Comparison of ENCODE assay signal across 8 mouse cellular contexts in genomic region chr15:97246911-97247790, GRCm38 (mm10). TPM values are rescaled to one million over a fixed set of nuclear protein-coding genes. Genes with fewer than 3 reads are reported as not detected.
DNase-seq lines count a peak whose midpoint lies in the region; ATAC-seq and TF ChIP-seq lines count a peak whose summit lies in the region.

Gene Pced1b (plus strand): TSS chr15:97247107.
Gene Amigo2 (minus strand): TSS chr15:97247287.

- TF ChIP-seq CTCF in forebrain, postnatal 0 days (IDR thresholded peaks at IDR 0.05; ENCODE audit: low read depth): no peak
- peak; percentile 43 for TF ChIP-seq CTCF in lung, postnatal 0 days (IDR thresholded peaks at IDR 0.05)

- peak; percentile 72 for DNase-seq in CD4-positive, CD25-positive, alpha-beta regulatory T cell, adult 2 months (ENCODE audit: low read depth, low spot score)
- peak; percentile 80 to 91 for DNase-seq in adrenal gland, postnatal 36 days
- peak; percentile 70 for DNase-seq in forebrain, postnatal 0 days
- peak; percentile 68 for DNase-seq in heart, postnatal 4 days
- peak in 1 of 2 experiments; percentile 27 for DNase-seq in layer of hippocampus, adult 8-10 months (ENCODE audit: low spot score in 2 of 2)
- peak; percentile 71 for DNase-seq in lung, postnatal 0 days (ENCODE audit: low spot score)
- peak; percentile 82 for DNase-seq in ovary, postnatal 36 days (ENCODE audit: low spot score)
- DNase-seq in thymus, postnatal 36 days: peak; percentile 63 to 70

- no peaks in the 10 kb centered on the region for H3K9me3 ChIP-seq in forebrain, postnatal 0 days (ENCODE audit: low read length)
- H3K9me3 ChIP-seq in lung, postnatal 0 days (ENCODE audit: low read length): no peaks in the 10 kb centered on the region

- H3K27ac ChIP-seq in forebrain, postnatal 0 days (ENCODE audit: low read depth, low read length): peak within 1 kb of the TSS; percentile 82
- H3K27ac ChIP-seq in lung, postnatal 0 days (ENCODE audit: low read length): peak within 1 kb of the TSS; percentile 97

- under 1% methylated on average over 122 of the region's 125 CpGs for WGBS in forebrain, postnatal 0 days
- 1% methylated on average over 83 of the region's 125 CpGs for WGBS in lung, postnatal 0 days

- peaks cover 6% of the 10 kb centered on the region; the same call in 1 of the 2 replicates for H3K27me3 ChIP-seq in forebrain, postnatal 0 days (ENCODE audit: insufficient read depth, low read length)
- no peaks in the 10 kb centered on the region for H3K27me3 ChIP-seq in lung, postnatal 0 days (replicated peaks; ENCODE audit: insufficient read depth, low read length)

- peak within 1 kb of the TSS; percentile 84 for H3K9ac ChIP-seq in forebrain, postnatal 0 days
- H3K9ac ChIP-seq in lung, postnatal 0 days (replicated peaks; ENCODE audit: low read depth): peak within 1 kb of the TSS; percentile 97

- ATAC-seq in forebrain, postnatal 0 days: peak; percentile 92
- ATAC-seq in lung, postnatal 0 days: peak; percentile 87

- no peak for TF ChIP-seq EP300 in lung, postnatal 0 days (IDR thresholded peaks at IDR 0.05)

- H3K4me1 ChIP-seq in forebrain, postnatal 0 days (ENCODE audit: insufficient read depth): peaks cover 3% of the 10 kb centered on the region; the same call in 1 of the 2 replicates
- H3K4me1 ChIP-seq in lung, postnatal 0 days (ENCODE audit: insufficient read depth, low read depth, low read length): no peaks in the 10 kb centered on the region

- H3K4me2 ChIP-seq in forebrain, postnatal 0 days (ENCODE audit: low read depth): peak within 1 kb of the TSS; percentile 75
- H3K4me2 ChIP-seq in lung, postnatal 0 days (replicated peaks; ENCODE audit: low read depth, low read length): peak within 1 kb of the TSS; percentile 88

- no peaks in the 10 kb centered on the region for H3K36me3 ChIP-seq in forebrain, postnatal 0 days (ENCODE audit: insufficient read depth)
- no peaks in the 10 kb centered on the region for H3K36me3 ChIP-seq in lung, postnatal 0 days (ENCODE audit: insufficient read depth, low read length)

- H3K4me3 ChIP-seq in forebrain, postnatal 0 days (ENCODE audit: low read depth, low read length): peak within 1 kb of the TSS; percentile 84
- peak within 1 kb of the TSS; percentile 90 for H3K4me3 ChIP-seq in lung, postnatal 0 days (ENCODE audit: low read depth, low read length)

RNA-seq across cellular contexts. Expression of gene Pced1b, which starts in this region (rescaled TPM):
- total RNA-seq in adrenal gland, postnatal 36 days (2021): 10 to 100 TPM; 21.9 to 27.4 TPM
- 4.8 and 6.9 TPM in 2 replicates for total RNA-seq in forebrain, postnatal 0 days (2014; rRNA removed)
- 4.4 and 5.4 TPM in 2 replicates for polyA plus RNA-seq in forebrain, postnatal 0 days (2015; fragmentation: Nextera tagmentation; extraction: Ambion mirVana)
- 1 to 10 TPM; 4.8 to 5.1 TPM for total RNA-seq in heart, postnatal 4 days (2021)
- 10 to 100 TPM in 3 of 4 experiments, 1 to 10 TPM in 1; 7.2 to 11.4 (median 10.5) TPM for total RNA-seq in layer of hippocampus, adult 8-10 months (2022)
- polyA plus RNA-seq in lung, postnatal 0 days (2015; fragmentation: Nextera tagmentation; extraction: Ambion mirVana): 8.9 and 9.0 TPM in 2 replicates

RNA-seq across cellular contexts. Expression of gene Amigo2, which starts in this region (rescaled TPM):
- total RNA-seq in adrenal gland, postnatal 36 days (2021): 10 to 100 TPM in 1 of 2 experiments, 1 to 10 TPM in 1; 7.0 to 12.0 TPM
- 10.5 and 15.7 TPM in 2 replicates for total RNA-seq in forebrain, postnatal 0 days (2014; rRNA removed)
- 5.8 and 8.7 TPM in 2 replicates for polyA plus RNA-seq in forebrain, postnatal 0 days (2015; fragmentation: Nextera tagmentation; extraction: Ambion mirVana)
- total RNA-seq in heart, postnatal 4 days (2021): 1 to 10 TPM; 6.2 to 6.8 TPM
- total RNA-seq in layer of hippocampus, adult 8-10 months (2022): 10 to 100 TPM; 18.3 to 26.9 (median 20.8) TPM
- 12.3 and 12.9 TPM in 2 replicates for polyA plus RNA-seq in lung, postnatal 0 days (2015; fragmentation: Nextera tagmentation; extraction: Ambion mirVana)
